Mouse (Mus musculus): Measurements from ENCODE around the gene Cdk5.

Cdk5 gene

GRCm38 (mm10) chr5:24374666-24375328 is 48.5 kb downstream of the Cdk5 start:
- DNase-seq (ENCODE audit: low spot score in 2 of 2): no peak

GRCm38 (mm10) chr5:24374216-24374615 is 49.1 kb downstream of the Cdk5 start:
- no peak for DNase-seq (ENCODE audit: low spot score in 2 of 2)

GRCm38 (mm10) chr5:24373807-24374206 is 49.5 kb downstream of the Cdk5 start:
- no peak for DNase-seq (ENCODE audit: low spot score in 2 of 2)

GRCm38 (mm10) chr5:24369767-24370166 is 53.6 kb downstream of the Cdk5 start:
- no peak for DNase-seq (ENCODE audit: low spot score in 2 of 2)

Data from right cerebral cortex, postnatal 36 days (tissue).